Mouse (Mus musculus) kidney, adult 2 months (tissue): ENCODE data around the gene Gnl1.
"Not testable (repeated sequence)": the region's sequence is repeated elsewhere in the genome, so short reads cannot be mapped to it uniquely, and the experiment has no call there.

Source experiments
- CTCF ChIP-seq: fragments of 200-500 bp; conservative IDR thresholded peaks from 2 replicates; pipeline ENCODE4 v1.5.1; 2011; ENCODE audit warnings: low read depth, mild to moderate bottlenecking, control low read depth, low read length, moderate library complexity, mixed read lengths; ENCODE audit not compliant: insufficient read depth, insufficient read length
- POLR2A ChIP-seq: fragments of 200-500 bp; IDR thresholded peaks from one replicate; pipeline ENCODE4 v1.6.1; 2011; ENCODE audit warnings: low read depth, low read length, control low read depth

DNA sequence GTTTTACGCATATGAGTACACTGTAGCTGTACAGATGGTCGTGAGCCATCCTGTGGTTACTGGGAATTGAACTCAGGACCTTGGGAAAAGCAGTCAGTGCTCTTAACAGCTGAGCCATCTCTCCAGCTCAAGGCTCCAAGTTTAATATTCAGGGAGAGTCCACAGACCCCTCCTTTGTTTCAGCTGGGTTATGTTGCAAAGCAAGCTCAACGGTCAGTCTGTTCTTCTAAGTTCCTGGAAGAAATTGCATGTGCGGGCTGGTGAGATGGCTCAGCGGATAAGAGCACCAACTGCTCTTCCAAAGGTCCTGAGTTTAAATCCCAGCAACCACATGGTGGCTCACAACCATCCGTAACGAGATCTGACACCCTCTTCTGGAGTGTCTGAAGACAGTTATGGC, 24.8 kb downstream of the Gnl1 start:
- TF ChIP-seq CTCF, POLR2A: not testable (repeated sequence)
